Mouse (Mus musculus) intestine, postnatal 0 days (tissue): ENCODE results near the gene Por. TPM values are rescaled to one million over a fixed set of nuclear protein-coding genes. Genes with fewer than 3 reads are reported as not detected.

ENCODE experiments used
- ATAC-seq: fragments of 200-750 bp; cut with Nextera tagmentation; 2 replicates; pipeline ENCODE4 v1.8.0; 2017; ENCODE audit warnings: mild to moderate bottlenecking, moderate TSS enrichment, moderate library complexity
- H3K27ac ChIP-seq: fragments of 300-500 bp; sonication (generic); 2 replicates; pipeline ENCODE4 v1.5.1; 2014; ENCODE audit warnings: mild to moderate bottlenecking, low read depth, low read length, moderate library complexity
- H3K27me3 ChIP-seq: fragments of 300-500 bp; sonication (generic); replicated peaks from 2 replicates; pipeline ENCODE4 v1.6.1; 2014; ENCODE audit warnings: low read length, mixed read lengths; ENCODE audit not compliant: control insufficient read depth, insufficient read depth
- H3K36me3 ChIP-seq: fragments of 300-500 bp; sonication (generic); 2 replicates; pipeline ENCODE4 v1.6.1; 2014; ENCODE audit warnings: mild to moderate bottlenecking, moderate library complexity; ENCODE audit not compliant: control insufficient read depth, insufficient read depth
- H3K4me1 ChIP-seq: fragments of 300-500 bp; sonication (generic); replicated peaks from 2 replicates; pipeline ENCODE4 v1.6.1; 2014; ENCODE audit warnings: antibody characterized with exemption, low read length, mixed read lengths; ENCODE audit not compliant: control insufficient read depth, insufficient read depth
- H3K4me2 ChIP-seq: fragments of 300-500 bp; sonication (generic); replicated peaks from 2 replicates; pipeline ENCODE4 v1.6.1; 2014; ENCODE audit warnings: low read depth, mild to moderate bottlenecking, moderate library complexity
- H3K4me3 ChIP-seq: fragments of 300-500 bp; sonication (generic); 2 replicates; pipeline ENCODE4 v1.5.1; 2014; ENCODE audit warnings: low read depth, low read length
- H3K9ac ChIP-seq: fragments of 300-500 bp; sonication (generic); 2 replicates; pipeline ENCODE4 v1.6.1; 2014; ENCODE audit warnings: mild to moderate bottlenecking, low read depth, low read length
- H3K9me3 ChIP-seq: fragments of 300-500 bp; sonication (generic); 2 replicates; pipeline ENCODE4 v1.6.1; 2016; ENCODE audit warnings: mixed run types; ENCODE audit not compliant: control insufficient read depth
- CTCF ChIP-seq: sonication (generic); IDR thresholded peaks from 2 replicates; pipeline ENCODE4 v1.5.1; 2016; ENCODE audit warnings: low read depth, mild to moderate bottlenecking, control low read depth, antibody characterized with exemption, moderate library complexity
- WGBS: fragments of 180-500 bp; shearing (Covaris S2); extraction: QIAGEN DNeasy Blood & Tissue Kit; methylation state at CpG from one replicate; pipeline ENCODE4 v1.1.7; 2014; 5-methylcytosine and 5-hydroxymethylcytosine counted together
- polyA plus RNA-seq: library from polyadenylated mRNA; unstranded; fragments of >200 nt; fragmentation: Nextera tagmentation; extraction: Ambion mirVana; gene quantifications from 2 replicates; pipeline ENCODE4 v1.2.1, GENCODE M21; 2015

The Por gene
- polyA plus RNA-seq, 1 experiment from 2014 or later: 91.7 TPM

DNA sequence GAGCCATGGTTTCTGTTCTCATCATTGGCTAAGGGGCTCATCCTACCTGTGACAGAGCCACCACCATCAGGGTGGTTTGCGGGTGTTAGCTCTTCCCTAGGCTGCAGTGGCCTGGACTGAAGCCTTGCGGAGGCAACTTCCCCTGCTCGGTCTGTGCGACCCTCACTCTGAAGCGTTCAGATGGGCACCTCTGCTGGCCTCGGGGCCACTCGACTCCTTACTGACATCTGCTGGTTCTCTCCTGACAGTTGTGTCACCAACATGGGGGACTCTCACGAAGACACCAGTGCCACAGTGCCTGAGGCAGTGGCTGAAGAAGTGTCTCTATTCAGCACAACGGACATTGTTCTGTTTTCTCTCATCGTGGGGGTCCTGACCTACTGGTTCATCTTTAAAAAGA lies 45.8 kb downstream of the Por start:
- no peak overlapping the region for H3K9ac ChIP-seq
- H3K4me2 ChIP-seq: no peak overlapping the region
- no peaks in the 10 kb centered on the region for H3K9me3 ChIP-seq
- H3K36me3 ChIP-seq: peaks cover 30% of the 10 kb centered on the region
- H3K27me3 ChIP-seq: no peaks in the 10 kb centered on the region
- H3K27ac ChIP-seq: no peak overlapping the region
- TF ChIP-seq CTCF: peak; percentile 54
- ATAC-seq: no peak
- WGBS: 60% methylated on average over 10 of the region's 10 CpGs
- H3K4me1 ChIP-seq: no peaks in the 10 kb centered on the region
- no peak overlapping the region for H3K4me3 ChIP-seq

DNA sequence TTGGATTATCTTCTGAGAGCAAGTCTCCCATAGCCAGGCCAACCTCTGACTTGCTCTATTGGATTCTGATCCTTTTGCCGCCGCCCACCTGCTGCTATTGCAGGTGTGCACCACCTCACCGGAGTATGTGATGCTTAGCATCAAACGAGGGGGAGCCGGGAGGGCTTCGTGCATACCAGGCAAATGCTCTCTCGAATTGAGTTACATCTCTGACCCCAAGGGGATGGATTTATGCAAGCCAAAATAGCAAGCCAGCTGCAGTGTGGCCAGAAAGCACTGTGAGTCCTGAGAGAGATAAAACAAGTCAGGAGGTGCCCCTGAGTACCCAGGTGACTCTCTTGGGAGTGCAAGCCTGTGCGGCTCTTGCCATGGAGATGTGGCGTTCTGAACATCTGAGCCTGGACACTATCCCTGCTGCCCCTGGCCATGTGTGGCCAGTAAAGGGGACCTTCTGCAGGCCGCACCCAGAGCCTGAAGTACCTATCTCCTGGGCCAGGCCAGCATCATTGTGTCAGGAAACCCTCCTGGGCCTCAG lies 49.8 kb downstream of the Por start:
- no peaks in the 10 kb centered on the region for H3K27me3 ChIP-seq
- ATAC-seq: no peak
- no peak overlapping the region for H3K4me2 ChIP-seq
- H3K36me3 ChIP-seq: peaks cover 30% of the 10 kb centered on the region
- H3K4me1 ChIP-seq: 0 out of 2 replicates have a peak, but pooled peaks cover 6% of the 10 kb centered on the region
- 82% methylated on average over 10 of the region's 10 CpGs for WGBS
- no peaks in the 10 kb centered on the region for H3K9me3 ChIP-seq
- no peak for TF ChIP-seq CTCF
- H3K9ac ChIP-seq: no peak overlapping the region
- 0 out of 2 replicates have a peak overlapping the region, but pooled peaks have one; percentile 15 for H3K27ac ChIP-seq
- no peak overlapping the region for H3K4me3 ChIP-seq

DNA sequence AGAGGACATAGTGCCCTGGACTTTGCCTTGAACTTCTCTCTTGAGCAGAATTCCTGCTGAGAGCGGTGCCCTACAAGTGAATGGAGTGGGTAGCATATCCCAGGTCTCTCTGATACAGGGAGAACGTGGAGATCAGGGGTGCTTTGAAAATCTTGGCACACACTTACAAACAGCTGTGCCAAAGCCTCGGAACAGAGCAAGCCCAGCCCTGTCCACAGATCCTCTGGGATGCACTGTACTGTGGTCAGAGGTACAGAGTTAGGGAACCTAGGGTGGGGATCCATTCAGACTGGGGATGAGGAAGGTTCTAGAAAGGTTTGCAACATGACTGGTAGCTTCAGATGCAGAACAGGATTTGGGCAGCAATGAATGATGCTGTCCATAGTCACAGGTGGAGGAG lies 50.3 kb downstream of the Por start:
- ATAC-seq: no peak
- Histone ChIP-seq H3K27ac (no peak overlapping the region), H3K36me3 (peaks cover 30% of the 10 kb centered on the region), H3K4me3 (no peak overlapping the region), H3K9me3 (no peaks in the 10 kb centered on the region), H3K4me1 (0 out of 2 replicates have a peak, but pooled peaks cover 9% of the 10 kb centered on the region), H3K9ac (no peak overlapping the region), H3K27me3 (no peaks in the 10 kb centered on the region), H3K4me2 (no peak overlapping the region)
- TF ChIP-seq CTCF: no peak
- 65% methylated on average over 3 of the region's 3 CpGs for WGBS

DNA sequence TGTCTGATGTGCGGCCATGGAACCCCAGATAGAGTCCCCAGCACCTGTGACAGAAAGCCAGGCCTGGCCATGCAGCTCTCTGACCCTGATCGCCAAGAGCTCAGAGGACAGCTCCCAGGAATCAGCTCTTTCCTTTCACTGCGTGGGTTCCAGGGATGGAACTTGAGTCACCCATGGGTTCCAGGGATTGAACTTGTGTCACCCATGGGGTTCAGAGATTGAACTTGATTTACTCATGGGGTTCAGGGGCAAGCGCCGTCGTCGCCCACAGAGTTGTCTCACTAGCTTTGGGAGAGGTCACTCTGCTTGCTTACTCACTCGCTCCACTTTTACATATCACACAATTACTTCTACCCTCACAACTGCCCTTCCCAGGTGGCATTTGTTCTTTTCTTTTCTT lies 51.2 kb downstream of the Por start:
- Histone ChIP-seq H3K9ac (no peak overlapping the region), H3K4me3 (no peak overlapping the region), H3K9me3 (no peaks in the 10 kb centered on the region), H3K27me3 (no peaks in the 10 kb centered on the region), H3K4me1 (peaks cover 11% of the 10 kb centered on the region; the same call in 1 of the 2 replicates), H3K4me2 (no peak overlapping the region), H3K36me3 (peaks cover 25% of the 10 kb centered on the region), H3K27ac (no peak overlapping the region)
- WGBS: 98% methylated on average over 8 of the region's 8 CpGs
- no peak for TF ChIP-seq CTCF
- no peak for ATAC-seq

DNA sequence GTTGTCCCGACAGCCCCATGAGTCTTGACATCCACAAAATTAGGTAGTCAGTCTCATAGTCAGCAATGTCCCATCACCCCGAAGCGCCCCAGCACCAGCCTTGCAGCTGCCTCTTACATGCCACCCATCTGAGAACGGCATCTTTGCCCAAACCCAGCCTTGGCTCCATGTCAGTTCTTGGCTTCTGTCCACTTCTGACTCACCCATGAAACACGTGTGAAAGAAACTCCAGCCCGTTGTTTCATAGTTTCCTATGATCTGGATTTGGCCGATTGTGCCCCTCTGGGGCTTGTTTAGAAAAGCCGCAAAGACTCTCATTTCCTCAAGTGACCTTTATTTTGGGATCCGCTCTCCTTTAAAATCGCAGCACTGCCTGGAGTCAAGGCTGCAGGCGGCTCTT lies 52.3 kb downstream of the Por start:
- H3K4me3 ChIP-seq: no peak overlapping the region
- 67% methylated on average over 11 of the region's 11 CpGs for WGBS
- H3K9ac ChIP-seq: no peak overlapping the region
- ATAC-seq: no peak
- H3K27ac ChIP-seq: no peak overlapping the region
- TF ChIP-seq CTCF: no peak
- peaks cover 16% of the 10 kb centered on the region for H3K36me3 ChIP-seq
- H3K4me2 ChIP-seq: no peak overlapping the region
- no peaks in the 10 kb centered on the region for H3K27me3 ChIP-seq
- peaks cover 14% of the 10 kb centered on the region for H3K4me1 ChIP-seq
- no peaks in the 10 kb centered on the region for H3K9me3 ChIP-seq

DNA sequence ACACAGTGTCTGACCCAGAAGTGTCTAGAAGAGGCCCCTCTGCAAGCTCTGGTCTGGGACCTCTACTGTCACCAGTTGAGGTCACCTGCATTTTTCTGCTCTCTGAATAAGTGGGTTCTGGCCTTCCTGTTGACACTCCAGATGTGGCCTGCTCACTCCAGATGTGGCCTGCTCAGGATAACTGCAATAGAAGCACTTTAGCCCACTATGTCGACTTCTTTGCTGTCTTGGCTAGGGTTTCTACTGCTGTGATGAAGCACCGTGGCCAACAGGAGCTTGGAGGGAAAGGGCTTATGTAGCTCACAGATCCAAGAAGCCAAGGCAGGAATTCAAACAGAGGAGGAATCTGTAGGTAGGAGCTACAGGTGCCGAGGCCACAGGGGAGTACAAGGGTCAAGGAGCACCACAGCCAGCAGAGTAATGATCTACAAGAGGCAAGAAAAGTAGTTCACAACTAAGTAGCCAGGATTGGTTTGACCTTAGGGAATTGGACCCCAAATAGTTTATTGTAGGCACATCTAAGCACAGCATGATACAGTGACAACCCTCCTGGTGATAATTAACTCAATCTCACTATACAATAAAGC lies 53.4 kb downstream of the Por start:
- peaks cover 15% of the 10 kb centered on the region for H3K4me1 ChIP-seq
- ATAC-seq: no peak
- WGBS: 41% methylated on average over 3 of the region's 3 CpGs
- no peak overlapping the region for H3K9ac ChIP-seq
- H3K4me2 ChIP-seq: no peak overlapping the region
- H3K9me3 ChIP-seq: no peaks in the 10 kb centered on the region
- no peak overlapping the region for H3K4me3 ChIP-seq
- no peak for TF ChIP-seq CTCF
- peaks cover 14% of the 10 kb centered on the region; the same call in 1 of the 2 replicates for H3K36me3 ChIP-seq
- peak overlapping the region; percentile 57 for H3K27ac ChIP-seq
- H3K27me3 ChIP-seq: no peaks in the 10 kb centered on the region
